Mouse (Mus musculus): ENCODE results near the gene Bmt2. TPM values are rescaled to one million over a fixed set of nuclear protein-coding genes. Genes with fewer than 3 reads are reported as not detected.

Gene Bmt2
- polyA plus RNA-seq, 1 experiment from 2014 or later = 23.0 TPM

- Histone ChIP-seq H3K27ac (ENCODE audit: low read depth) (no peak overlapping the region), H3K36me3 (ENCODE audit: insufficient read depth) (peaks cover 11% of the 10 kb centered on the region; the same call in 1 of the 2 replicates), H3K4me3 (ENCODE audit: low read depth, low read length) (no peak overlapping the region), H3K4me1 (ENCODE audit: insufficient read depth) (no peaks in the 10 kb centered on the region), H3K9me3 (ENCODE audit: low read depth, low read length) (no peaks in the 10 kb centered on the region), H3K4me2 (no peak overlapping the region), H3K9ac (no peak overlapping the region), H3K27me3 (ENCODE audit: insufficient read depth, low read length) (no peaks in the 10 kb centered on the region)
- ATAC-seq (ENCODE audit: insufficient read depth) (no peak), DNase-seq (no peak)
- TF ChIP-seq CTCF (IDR thresholded peaks at IDR 0.05; ENCODE audit: low read depth) = no peak
Observed at GRCm38 (mm10) chr6:13654081-13654480, 23.7 kb downstream of the Bmt2 start.

GRCm38 (mm10) chr6:13652284-13652683, 25.5 kb downstream of the Bmt2 start:
- H3K27me3 ChIP-seq (ENCODE audit: insufficient read depth, low read length) = no peaks in the 10 kb centered on the region
- H3K4me2 ChIP-seq = no peak overlapping the region
- ATAC-seq (ENCODE audit: insufficient read depth) (no peak), DNase-seq (no peak)
- no peaks in the 10 kb centered on the region for H3K9me3 ChIP-seq (ENCODE audit: low read depth, low read length)
- no peaks in the 10 kb centered on the region for H3K4me1 ChIP-seq (ENCODE audit: insufficient read depth)
- no peak overlapping the region for H3K9ac ChIP-seq
- no peak for TF ChIP-seq CTCF (IDR thresholded peaks at IDR 0.05; ENCODE audit: low read depth)
- peaks cover 8% of the 10 kb centered on the region; the same call in 1 of the 2 replicates for H3K36me3 ChIP-seq (ENCODE audit: insufficient read depth)
- 87% methylated on average over 3 of the region's 3 CpGs for WGBS
- H3K4me3 ChIP-seq (ENCODE audit: low read depth, low read length) = no peak overlapping the region
- no peak overlapping the region for H3K27ac ChIP-seq (ENCODE audit: low read depth)

- H3K27ac ChIP-seq (ENCODE audit: low read depth) = no peak overlapping the region
- ATAC-seq (ENCODE audit: insufficient read depth) (no peak), DNase-seq (no peak)
- no peaks in the 10 kb centered on the region for H3K4me1 ChIP-seq (ENCODE audit: insufficient read depth)
- no peaks in the 10 kb centered on the region for H3K27me3 ChIP-seq (ENCODE audit: insufficient read depth, low read length)
- H3K4me3 ChIP-seq (ENCODE audit: low read depth, low read length) = no peak overlapping the region
- no peak for TF ChIP-seq CTCF (IDR thresholded peaks at IDR 0.05; ENCODE audit: low read depth)
- no peak overlapping the region for H3K4me2 ChIP-seq
- no peaks in the 10 kb centered on the region for H3K9me3 ChIP-seq (ENCODE audit: low read depth, low read length)
- no peak overlapping the region for H3K9ac ChIP-seq
- H3K36me3 ChIP-seq (ENCODE audit: insufficient read depth) = peaks cover 8% of the 10 kb centered on the region; the same call in 1 of the 2 replicates
- 92% methylated on average over 3 of the region's 3 CpGs for WGBS
Observed at GRCm38 (mm10) chr6:13650854-13651253, 26.9 kb downstream of the Bmt2 start.

GRCm38 (mm10) chr6:13648305-13648704, 29.5 kb downstream of the Bmt2 start:
- Histone ChIP-seq H3K36me3 (ENCODE audit: insufficient read depth) (peaks cover 5% of the 10 kb centered on the region; the same call in 1 of the 2 replicates), H3K4me2 (no peak overlapping the region), H3K27ac (ENCODE audit: low read depth) (no peak overlapping the region), H3K4me3 (ENCODE audit: low read depth, low read length) (no peak overlapping the region), H3K9ac (no peak overlapping the region), H3K9me3 (ENCODE audit: low read depth, low read length) (0 out of 2 replicates have a peak, but pooled peaks cover 6% of the 10 kb centered on the region), H3K27me3 (ENCODE audit: insufficient read depth, low read length) (no peaks in the 10 kb centered on the region), H3K4me1 (ENCODE audit: insufficient read depth) (no peaks in the 10 kb centered on the region)
- DNase-seq (no peak), ATAC-seq (ENCODE audit: insufficient read depth) (no peak)
- no peak for TF ChIP-seq CTCF (IDR thresholded peaks at IDR 0.05; ENCODE audit: low read depth)

GRCm38 (mm10) chr6:13636582-13636989, 41.2 kb downstream of the Bmt2 start:
- Histone ChIP-seq H3K9me3 (ENCODE audit: low read depth, low read length) (no peaks in the 10 kb centered on the region), H3K27me3 (ENCODE audit: insufficient read depth, low read length) (no peaks in the 10 kb centered on the region), H3K36me3 (ENCODE audit: insufficient read depth) (peaks cover 10% of the 10 kb centered on the region; the same call in 1 of the 2 replicates), H3K4me2 (no peak overlapping the region), H3K27ac (ENCODE audit: low read depth) (no peak overlapping the region; the same call in 1 of the 2 replicates), H3K4me3 (ENCODE audit: low read depth, low read length) (no peak overlapping the region), H3K4me1 (ENCODE audit: insufficient read depth) (no peaks in the 10 kb centered on the region), H3K9ac (no peak overlapping the region)
- ATAC-seq (ENCODE audit: insufficient read depth) (peak; percentile 82), DNase-seq (peak; percentile 69)
- TF ChIP-seq CTCF (IDR thresholded peaks at IDR 0.05; ENCODE audit: low read depth) = no peak
- WGBS = 51% methylated on average over 3 of the region's 3 CpGs

- no peak overlapping the region for H3K9ac ChIP-seq
- H3K4me1 ChIP-seq (ENCODE audit: insufficient read depth) = no peaks in the 10 kb centered on the region
- 82% methylated on average over 1 of the region's 1 CpGs for WGBS
- H3K27me3 ChIP-seq (ENCODE audit: insufficient read depth, low read length) = no peaks in the 10 kb centered on the region
- ATAC-seq (ENCODE audit: insufficient read depth) = no peak
- H3K4me3 ChIP-seq (ENCODE audit: low read depth, low read length) = no peak overlapping the region
- no peak overlapping the region for H3K27ac ChIP-seq (ENCODE audit: low read depth)
- DNase-seq = no peak
- H3K9me3 ChIP-seq (ENCODE audit: low read depth, low read length) = no peaks in the 10 kb centered on the region
- no peak overlapping the region for H3K4me2 ChIP-seq
- peaks cover 9% of the 10 kb centered on the region for H3K36me3 ChIP-seq (ENCODE audit: insufficient read depth)
- TF ChIP-seq CTCF (IDR thresholded peaks at IDR 0.05; ENCODE audit: low read depth) = no peak
Observed at GRCm38 (mm10) chr6:13632571-13632970, 45.2 kb downstream of the Bmt2 start.

GRCm38 (mm10) chr6:13630607-13631006, 47.2 kb downstream of the Bmt2 start:
- H3K9ac ChIP-seq = no peak overlapping the region
- no peak overlapping the region for H3K4me2 ChIP-seq
- no peaks in the 10 kb centered on the region for H3K4me1 ChIP-seq (ENCODE audit: insufficient read depth)
- no peak for ATAC-seq (ENCODE audit: insufficient read depth)
- H3K4me3 ChIP-seq (ENCODE audit: low read depth, low read length) = no peak overlapping the region
- H3K36me3 ChIP-seq (ENCODE audit: insufficient read depth) = peaks cover 9% of the 10 kb centered on the region
- H3K9me3 ChIP-seq (ENCODE audit: low read depth, low read length) = no peaks in the 10 kb centered on the region
- H3K27me3 ChIP-seq (ENCODE audit: insufficient read depth, low read length) = no peaks in the 10 kb centered on the region
- no peak for TF ChIP-seq CTCF (IDR thresholded peaks at IDR 0.05; ENCODE audit: low read depth)
- DNase-seq = no peak
- H3K27ac ChIP-seq (ENCODE audit: low read depth) = no peak overlapping the region
- WGBS = 73% methylated on average over 2 of the region's 2 CpGs

GRCm38 (mm10) chr6:13619618-13620017, 58.1 kb downstream of the Bmt2 start:
- no peak for ATAC-seq (ENCODE audit: insufficient read depth)
- H3K4me3 ChIP-seq (ENCODE audit: low read depth, low read length) = no peak overlapping the region

More at GRCm38 (mm10) chr6:13619618-13620017, 58.1 kb downstream of the Bmt2 start:
- Histone ChIP-seq H3K4me1 (ENCODE audit: insufficient read depth) (no peaks in the 10 kb centered on the region), H3K9ac (no peak overlapping the region), H3K36me3 (ENCODE audit: insufficient read depth) (no peaks in the 10 kb centered on the region), H3K9me3 (ENCODE audit: low read depth, low read length) (no peaks in the 10 kb centered on the region), H3K27ac (ENCODE audit: low read depth) (no peak overlapping the region), H3K4me2 (no peak overlapping the region), H3K27me3 (ENCODE audit: insufficient read depth, low read length) (no peaks in the 10 kb centered on the region)
- DNase-seq = no peak
- 84% methylated on average over 2 of the region's 2 CpGs for WGBS
- no peak for TF ChIP-seq CTCF (IDR thresholded peaks at IDR 0.05; ENCODE audit: low read depth)

Measured in lung, embryonic 14.5 days (tissue).